Mouse (Mus musculus) left cerebral cortex, postnatal 10 days (tissue): Measurements from ENCODE around the gene Plbd2. TPM values are rescaled to one million over a fixed set of nuclear protein-coding genes. Genes with fewer than 3 reads are reported as not detected.

ENCODE experiments used
- DNase-seq, 2 experiments: peaks; one replicate each; pipeline ENCODE4 v3.0.0; 2021 to 2022; ENCODE audit warnings: low spot score in 2 of 2, mixed read lengths in 1 of 2; ENCODE audit errors: extremely low spot score in 1 of 2
- intact Hi-C: fragments of 180-260 bp; cut with DNase I; formaldehyde crosslinking; loops from one replicate; pipeline ENCODE4 v1.15.1; 2025
- total RNA-seq, 2 experiments: library from RNA; stranded (reverse); gene quantifications; 2 replicates each; pipeline ENCODE4 v1.2.3; 2021

Gene Plbd2
- 10 to 100 TPM; 70.6 to 71.5 TPM for total RNA-seq

GRCm38 (mm10) chr5:120503144-120503795 is at the start of gene Plbd2:
TSS of gene Plbd2 (minus strand) at chr5:120503625.
- intact Hi-C loops: no loop called here
- DNase-seq: peak; percentile 79 to 90

- intact Hi-C loops: no loop called here
Observed at GRCm38 (mm10) chr5:120550673-120551072, 47.2 kb upstream of the Plbd2 start.

DNA sequence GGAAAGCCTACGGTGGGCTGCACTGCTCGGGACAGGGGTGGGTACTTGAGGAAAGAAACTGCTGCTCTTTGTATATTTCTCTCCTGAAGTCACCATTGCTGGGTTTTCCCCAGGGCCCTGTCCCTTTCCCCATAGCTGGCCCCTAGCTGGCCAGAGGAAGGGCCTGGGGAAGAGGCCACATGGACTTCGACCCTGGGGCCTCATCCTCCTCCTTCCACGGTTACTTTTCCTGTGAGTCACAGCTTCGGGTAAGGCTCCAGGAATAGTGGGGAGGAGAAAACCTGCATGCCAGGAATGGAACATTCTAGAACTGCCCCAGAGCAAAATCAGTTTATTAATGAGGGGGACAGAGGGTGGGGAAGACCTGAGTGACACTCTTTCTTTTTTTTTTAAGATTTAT is 46.7 kb upstream of the Plbd2 start:
- DNase-seq: no peak
- intact Hi-C loops: no loop called here

More at GRCm38 (mm10) chr5:120550673-120551072, 47.2 kb upstream of the Plbd2 start:
- DNase-seq: no peak

- no peak for DNase-seq
- intact Hi-C loops: no loop called here
Observed at GRCm38 (mm10) chr5:120548236-120548850, 44.9 kb upstream of the Plbd2 start.

DNA sequence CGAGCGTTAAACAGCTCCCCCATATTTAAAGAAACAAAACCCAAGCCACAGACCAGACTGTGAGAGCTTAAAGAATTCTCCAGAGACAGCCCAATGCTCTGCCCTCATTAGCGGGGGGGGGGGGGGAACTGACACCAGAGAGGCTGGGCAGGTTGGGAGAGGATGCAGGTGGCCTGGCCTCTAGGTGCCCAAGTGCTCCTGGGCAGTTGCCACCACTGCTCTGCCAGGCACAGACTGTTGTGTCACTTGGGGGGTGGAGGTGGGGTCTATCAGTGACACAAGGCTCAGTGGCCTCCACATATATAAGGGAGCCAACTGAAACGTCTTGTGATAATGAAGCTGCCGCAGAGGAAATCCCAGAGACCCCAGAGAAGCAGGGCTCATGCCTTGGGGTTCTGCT is 33.2 kb upstream of the Plbd2 start:
- no peak for DNase-seq
- intact Hi-C loops: no loop called here

- DNase-seq: no peak
- intact Hi-C loops: no loop called here
Observed at GRCm38 (mm10) chr5:120536046-120536445, 32.6 kb upstream of the Plbd2 start.

GRCm38 (mm10) chr5:120534686-120535075 is 31.3 kb upstream of the Plbd2 start:
- DNase-seq: no peak
- intact Hi-C loops: no loop called here

DNA sequence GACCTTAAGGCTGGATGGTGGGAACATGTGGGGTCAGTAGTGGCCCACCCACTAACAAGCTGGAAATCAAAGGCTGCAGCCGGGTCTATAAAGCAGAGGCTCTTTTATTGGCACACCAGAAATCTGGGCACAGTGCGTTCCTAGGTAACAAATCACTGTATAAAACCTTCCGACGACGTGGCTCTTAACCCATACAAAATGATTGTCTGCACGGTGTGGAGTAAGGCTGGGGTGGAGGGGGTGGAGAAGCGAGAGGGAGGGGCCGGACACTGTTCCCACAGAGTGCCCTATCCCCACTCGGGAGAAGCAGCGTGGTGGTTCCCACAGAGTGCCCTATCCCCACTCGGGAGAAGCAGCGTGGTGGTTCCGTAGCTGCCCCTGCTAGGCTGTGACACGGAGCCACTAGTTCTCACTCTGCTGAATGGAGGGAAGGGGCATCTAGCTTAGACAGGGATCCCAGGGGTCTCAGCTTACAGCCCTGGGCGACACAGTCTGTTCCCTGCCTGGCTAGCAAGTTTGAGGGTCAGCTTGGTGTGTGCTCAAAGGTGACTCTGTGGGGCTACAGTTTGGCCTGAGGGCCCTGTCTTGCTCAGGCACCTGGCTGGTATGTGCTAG is 30.8 kb upstream of the Plbd2 start:
- intact Hi-C loops: no loop called here
- no peak for DNase-seq

DNA sequence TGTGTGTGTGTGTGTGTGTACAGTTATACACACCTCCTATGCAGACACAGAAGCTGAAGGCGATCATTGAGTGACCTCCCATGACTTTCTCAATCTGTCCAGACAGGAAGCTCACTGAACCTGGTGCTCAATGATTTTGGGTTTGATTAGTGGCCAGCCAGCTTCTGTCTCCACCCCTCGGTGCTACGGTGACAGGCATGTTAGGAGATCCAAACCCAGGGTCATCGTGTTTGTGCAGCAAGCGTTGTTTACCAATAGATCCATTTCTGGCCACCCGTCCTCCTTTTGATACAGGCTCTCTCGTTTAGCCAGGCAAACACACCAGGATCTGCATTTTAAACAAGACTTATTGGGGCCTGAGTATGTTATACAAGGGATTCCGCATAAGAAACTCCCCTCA is 28.2 kb upstream of the Plbd2 start:
- intact Hi-C loops: no loop called here
- no peak for DNase-seq

- intact Hi-C loops: no loop called here
Observed at GRCm38 (mm10) chr5:120527296-120527964, 24.0 kb upstream of the Plbd2 start.

DNA sequence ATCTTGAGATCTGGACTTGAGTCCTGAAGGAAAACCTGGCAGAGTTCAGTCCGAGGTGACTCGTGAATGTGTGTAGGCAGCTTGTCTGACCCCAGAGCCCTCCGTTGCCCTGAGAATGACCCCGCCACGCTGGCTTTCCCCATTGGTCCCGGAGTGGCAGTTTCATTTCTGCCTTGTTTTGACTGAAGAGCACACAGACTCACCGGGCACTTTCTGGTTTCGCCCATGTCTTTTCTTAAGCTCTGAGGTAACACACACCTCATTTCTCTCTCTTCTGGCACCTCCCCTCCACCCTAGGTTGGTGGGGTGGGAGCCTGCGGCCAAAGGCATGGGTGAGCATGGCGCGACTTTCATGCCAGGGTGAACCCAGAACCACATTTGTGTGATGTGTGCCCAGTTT is 22.9 kb upstream of the Plbd2 start:
- no peak for DNase-seq
- intact Hi-C loops: no loop called here

More at GRCm38 (mm10) chr5:120527296-120527964, 24.0 kb upstream of the Plbd2 start:
- no peak for DNase-seq

DNA sequence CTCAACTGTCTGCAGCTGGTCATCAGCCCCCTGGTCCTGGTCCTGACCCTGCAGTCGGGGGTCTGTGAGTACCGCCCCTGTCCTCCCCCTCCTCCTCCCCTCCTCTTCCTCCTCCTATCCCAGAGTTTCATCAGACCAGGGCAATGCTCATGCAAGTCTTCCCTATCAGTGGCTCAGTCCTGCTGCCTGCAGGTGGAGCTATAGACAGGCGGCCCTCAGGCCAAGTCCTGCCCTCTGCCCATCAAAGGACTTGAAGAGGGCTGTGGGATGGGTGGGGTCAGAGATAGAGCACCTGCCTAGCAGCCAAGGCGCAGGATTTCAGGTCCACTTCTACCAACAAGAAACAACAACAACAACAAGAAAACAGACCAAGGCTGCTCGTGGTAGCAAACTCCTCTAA is 22.3 kb upstream of the Plbd2 start:
- DNase-seq: no peak
- intact Hi-C loops: no loop called here

GRCm38 (mm10) chr5:120524736-120525135 is 21.3 kb upstream of the Plbd2 start:
- no peak for DNase-seq
- intact Hi-C loops: no loop called here

DNA sequence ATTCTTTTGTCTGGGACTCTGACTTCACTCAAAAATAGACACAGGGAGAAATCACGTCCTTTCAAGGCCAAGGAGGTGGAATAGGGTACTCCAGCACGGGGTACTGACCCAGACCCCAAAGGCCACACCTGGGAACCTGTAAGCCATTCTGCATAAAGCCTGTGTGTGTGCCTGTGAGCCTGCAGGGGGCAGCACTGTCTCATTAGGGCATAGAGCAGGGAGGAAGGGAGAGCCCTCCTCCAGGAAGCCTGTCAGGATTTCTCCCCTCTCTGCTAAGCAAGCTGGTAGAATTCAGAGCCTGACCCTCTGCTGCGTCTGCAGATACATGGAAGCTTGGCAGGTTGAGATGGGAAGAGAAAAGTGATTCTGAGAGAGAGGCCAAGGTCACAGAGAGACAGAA is 19.2 kb upstream of the Plbd2 start:
- intact Hi-C loops: no loop called here
- DNase-seq: no peak

DNA sequence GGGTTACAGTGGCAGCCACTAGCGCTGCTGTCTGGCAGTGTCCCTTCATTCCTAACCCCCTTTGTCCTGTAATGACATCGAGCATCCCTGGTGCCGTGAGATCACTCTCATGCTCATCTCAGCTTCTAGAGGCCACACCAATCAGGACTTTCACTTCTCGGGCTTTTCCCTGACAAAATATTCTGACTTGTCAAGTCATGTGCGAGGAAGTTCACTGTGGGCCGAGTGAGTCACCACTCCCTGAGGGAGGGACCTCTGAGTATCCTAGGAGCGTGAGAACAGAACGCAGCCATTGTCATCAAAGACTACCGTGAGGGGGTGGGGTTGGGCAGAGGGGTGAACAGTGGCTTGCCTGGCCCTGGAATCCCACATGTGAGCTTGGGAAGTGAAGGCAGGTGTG is 14.1 kb upstream of the Plbd2 start:
- no peak for DNase-seq
- intact Hi-C loops: no loop called here

DNA sequence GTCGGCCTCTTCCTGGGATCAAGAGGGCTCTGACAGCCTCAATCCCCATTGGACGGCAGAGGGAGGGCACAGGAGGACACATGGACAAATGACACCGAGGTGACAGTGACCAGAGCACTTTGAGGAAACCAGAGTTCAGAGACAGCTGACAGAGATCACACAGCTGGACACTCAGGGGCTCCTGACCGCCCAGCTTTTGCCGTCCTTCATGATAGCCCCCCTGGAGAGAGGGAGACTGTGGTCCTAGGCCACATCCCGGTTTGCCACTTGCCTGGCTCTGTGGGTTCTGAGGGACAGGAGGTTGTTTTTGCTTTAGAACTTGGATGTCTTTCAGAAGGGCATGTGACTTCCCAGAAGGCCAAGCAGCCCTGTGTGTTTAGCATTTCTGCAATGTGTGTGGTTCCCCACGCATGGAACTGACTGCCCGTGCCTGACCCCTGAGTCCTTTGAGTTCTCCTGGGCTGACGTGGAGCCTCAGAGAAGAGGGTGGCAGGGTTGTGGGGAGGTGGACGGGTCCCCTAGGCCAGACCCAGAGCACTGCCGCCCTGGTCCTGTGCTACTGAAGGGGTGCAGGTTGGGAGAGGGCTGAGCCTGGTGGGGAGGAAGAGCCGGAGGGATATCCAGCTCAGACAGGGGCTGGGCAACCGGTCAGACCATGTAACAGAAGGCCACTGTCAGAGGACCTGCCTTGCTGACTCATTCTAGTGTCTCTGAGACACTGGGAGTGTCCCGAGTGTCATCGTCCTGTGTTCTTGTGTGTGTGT is 13.0 kb upstream of the Plbd2 start:
- intact Hi-C loops: no loop called here
- no peak for DNase-seq

DNA sequence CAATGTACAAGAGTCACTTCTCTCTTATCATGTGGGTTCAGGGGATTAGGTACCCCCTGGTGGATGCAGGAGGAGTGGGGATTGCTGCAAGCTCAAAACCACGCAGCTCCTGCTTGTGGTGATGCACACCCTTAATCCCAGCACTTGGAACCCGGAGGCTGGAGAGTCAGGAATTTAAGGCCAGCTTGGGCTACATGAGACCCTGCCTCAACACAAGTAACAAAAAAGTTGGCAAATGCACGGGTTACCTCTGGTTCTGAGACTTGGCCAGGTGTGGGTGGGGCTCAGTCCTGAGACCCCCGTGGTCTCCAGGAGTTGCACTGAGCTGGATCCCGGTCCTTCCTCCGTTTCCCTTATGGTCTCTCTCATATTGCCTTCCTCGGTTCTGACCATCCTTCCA is 12.0 kb upstream of the Plbd2 start:
- intact Hi-C loops: no loop called here
- no peak for DNase-seq

GRCm38 (mm10) chr5:120514754-120515153 is 11.3 kb upstream of the Plbd2 start:
- intact Hi-C loops: no loop called here
- peak in 1 of 2 experiments; percentile 80 for DNase-seq

DNA sequence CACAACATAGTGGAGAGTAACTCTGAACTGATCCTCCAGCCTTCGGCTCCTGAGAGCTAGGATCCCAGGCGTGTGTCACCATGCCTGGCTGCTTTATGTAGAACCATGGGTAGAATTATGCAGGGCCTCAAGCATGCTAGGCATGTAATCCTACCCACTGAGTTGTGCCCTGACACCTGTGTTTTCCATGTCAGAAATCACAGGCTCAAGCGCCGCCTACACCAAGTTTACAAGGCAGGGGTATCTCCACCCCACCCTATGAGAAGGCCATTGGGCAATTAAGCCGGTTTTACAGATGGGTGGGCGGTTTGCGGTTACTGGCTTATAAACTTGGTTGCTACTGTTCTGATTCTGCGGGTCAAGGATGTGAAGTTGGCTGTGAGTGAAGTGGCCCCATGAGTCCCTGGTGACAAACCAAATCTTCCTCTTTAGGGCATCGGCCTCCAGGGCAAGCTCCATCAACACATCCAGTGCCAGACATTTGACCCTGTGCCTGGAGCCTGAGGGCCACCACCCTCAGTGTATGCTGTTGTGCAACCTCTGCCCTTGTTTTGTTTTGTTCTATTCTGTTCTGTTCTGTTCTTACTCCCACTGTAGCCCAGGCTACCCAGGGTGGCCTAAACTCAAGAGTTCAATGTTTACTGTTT is 10.7 kb upstream of the Plbd2 start:
- no peak for DNase-seq
- intact Hi-C loops: no loop called here
